In the genomic region with DNA sequence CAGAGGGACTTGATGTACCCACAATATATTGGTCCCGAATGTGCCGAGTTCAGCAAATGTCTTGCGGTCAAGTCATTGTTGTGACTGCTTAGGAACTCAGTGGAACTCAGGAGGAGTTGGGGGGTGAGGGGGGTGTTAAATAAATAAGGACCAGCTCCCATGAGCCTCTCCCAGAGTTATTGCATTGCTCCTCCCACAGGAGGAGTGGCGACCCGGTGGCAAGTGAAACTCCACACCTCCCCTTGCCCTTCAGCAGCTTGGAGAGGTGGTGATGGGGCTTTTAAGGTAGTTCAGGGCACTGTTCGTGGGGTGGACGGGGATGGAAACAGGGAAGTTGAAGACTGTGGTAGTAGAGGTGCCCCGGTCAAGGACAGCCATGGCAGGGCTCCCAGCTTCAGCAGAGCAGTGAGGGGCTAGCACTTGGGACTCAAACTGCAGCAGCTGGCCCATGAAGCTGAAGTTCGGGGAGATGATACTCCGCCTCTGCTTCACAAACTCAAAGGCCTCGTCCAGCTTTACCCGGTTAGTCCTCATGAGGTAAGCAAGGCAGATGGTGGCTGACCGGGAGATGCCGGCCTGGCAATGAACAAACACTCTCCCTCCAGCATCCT, we compare ENCODE assay signal across 8 mouse cellular contexts. TPM values are rescaled to one million over a fixed set of nuclear protein-coding genes. Genes with fewer than 3 reads are reported as not detected.
DNase-seq lines count a peak whose midpoint lies in the region; ATAC-seq and TF ChIP-seq lines count a peak whose summit lies in the region.

No protein-coding gene starts in this region.

- DNase-seq in urinary bladder, postnatal 14 days (ENCODE audit: low spot score): peak; percentile 24
- DNase-seq in urinary bladder, postnatal 36 days (ENCODE audit: low spot score in 2 of 2): no peak
- no peak for DNase-seq in forebrain, embryonic 11.5 days (ENCODE audit: low spot score)
- DNase-seq in hindbrain, postnatal 0 days (ENCODE audit: low spot score): no peak
- peak; percentile 33 for DNase-seq in liver, postnatal 0 days
- DNase-seq in splenic B cell, adult 2 months (ENCODE audit: low read depth, low spot score): peak; percentile 42
- no peak for DNase-seq in thymus, postnatal 36 days
- no peak for DNase-seq in spleen, postnatal 10 days (ENCODE audit: low spot score in 2 of 2)

- peak overlapping the region; percentile 87; the same call in 1 of the 2 replicates for H3K4me3 ChIP-seq in forebrain, embryonic 11.5 days (ENCODE audit: low read depth, low read length)
- peak overlapping the region; percentile 64 for H3K4me3 ChIP-seq in hindbrain, postnatal 0 days (ENCODE audit: low read length)
- peak overlapping the region; percentile 76 for H3K4me3 ChIP-seq in liver, postnatal 0 days (ENCODE audit: low read depth, low read length)

- no peaks in the 10 kb centered on the region for H3K36me3 ChIP-seq in forebrain, embryonic 11.5 days (ENCODE audit: control insufficient read depth, insufficient read depth, low read length)
- 0 out of 2 replicates have a peak, but pooled peaks cover 3% of the 10 kb centered on the region for H3K36me3 ChIP-seq in hindbrain, postnatal 0 days (ENCODE audit: insufficient read depth, low read length)
- peaks cover 27% of the 10 kb centered on the region for H3K36me3 ChIP-seq in liver, postnatal 0 days (replicated peaks; ENCODE audit: insufficient read depth, low read length)
- no peaks in the 10 kb centered on the region for H3K36me3 ChIP-seq in splenic B cell, adult 2 months (ENCODE audit: control insufficient read depth, insufficient read depth, low read length, poor library complexity, severe bottlenecking)

- TF ChIP-seq CTCF in hindbrain, postnatal 0 days (IDR thresholded peaks at IDR 0.05; ENCODE audit: low read depth): no peak
- TF ChIP-seq CTCF in liver, postnatal 0 days (IDR thresholded peaks at IDR 0.05; ENCODE audit: low read depth): no peak

- H3K4me1 ChIP-seq in forebrain, embryonic 11.5 days (replicated peaks; ENCODE audit: control insufficient read depth, insufficient read depth, low read length): peaks cover 31% of the 10 kb centered on the region
- peaks cover 38% of the 10 kb centered on the region for H3K4me1 ChIP-seq in hindbrain, postnatal 0 days (ENCODE audit: insufficient read depth, low read length)
- peaks cover 33% of the 10 kb centered on the region for H3K4me1 ChIP-seq in liver, postnatal 0 days (ENCODE audit: insufficient read depth)

- no peaks in the 10 kb centered on the region for H3K27me3 ChIP-seq in forebrain, embryonic 11.5 days (ENCODE audit: control insufficient read depth, insufficient read depth, low read length)
- no peaks in the 10 kb centered on the region for H3K27me3 ChIP-seq in hindbrain, postnatal 0 days (ENCODE audit: insufficient read depth, low read length)
- H3K27me3 ChIP-seq in liver, postnatal 0 days (ENCODE audit: insufficient read depth, low read length): no peaks in the 10 kb centered on the region
- no peaks in the 10 kb centered on the region for H3K27me3 ChIP-seq in splenic B cell, adult 2 months (ENCODE audit: control insufficient read depth, insufficient read depth, low read length, poor library complexity, severe bottlenecking)

- peak overlapping the region; percentile 82 for H3K4me2 ChIP-seq in forebrain, embryonic 11.5 days (ENCODE audit: low read depth, low read length, severe bottlenecking)
- H3K4me2 ChIP-seq in hindbrain, postnatal 0 days (ENCODE audit: low read depth, low read length): peak overlapping the region; percentile 86
- H3K4me2 ChIP-seq in liver, postnatal 0 days (ENCODE audit: low read depth, low read length): peak overlapping the region; percentile 85

- H3K9me3 ChIP-seq in forebrain, embryonic 11.5 days (ENCODE audit: control insufficient read depth, low read length): no peaks in the 10 kb centered on the region
- H3K9me3 ChIP-seq in hindbrain, postnatal 0 days (ENCODE audit: low read length): no peaks in the 10 kb centered on the region
- no peaks in the 10 kb centered on the region for H3K9me3 ChIP-seq in liver, postnatal 0 days (ENCODE audit: low read length)

- H3K27ac ChIP-seq in forebrain, embryonic 11.5 days (ENCODE audit: low read depth, low read length): no peak overlapping the region
- no peak overlapping the region for H3K27ac ChIP-seq in hindbrain, postnatal 0 days
- peak overlapping the region; percentile 99; the same call in 1 of the 2 replicates for H3K27ac ChIP-seq in liver, postnatal 0 days (ENCODE audit: low read depth)

- ATAC-seq in forebrain, embryonic 11.5 days (replicated peaks; ENCODE audit: low FRiP score): no peak
- no peak for ATAC-seq in hindbrain, postnatal 0 days
- ATAC-seq in liver, postnatal 0 days: no peak

- TF ChIP-seq EP300 in liver, postnatal 0 days (IDR thresholded peaks at IDR 0.05; ENCODE audit: low read depth): no peak

- WGBS in forebrain, embryonic 11.5 days: 84% methylated on average over 14 of the region's 14 CpGs
- 64% methylated on average over 14 of the region's 14 CpGs for WGBS in hindbrain, postnatal 0 days
- 74% methylated on average over 14 of the region's 14 CpGs for WGBS in liver, postnatal 0 days (ENCODE audit: insufficient replicate concordance)

- peak overlapping the region; percentile 96 for H3K9ac ChIP-seq in forebrain, embryonic 11.5 days (ENCODE audit: low read length)
- peak overlapping the region; percentile 91; the same call in 1 of the 2 replicates for H3K9ac ChIP-seq in hindbrain, postnatal 0 days (replicated peaks; ENCODE audit: low read length)
- peak overlapping the region; percentile 95 for H3K9ac ChIP-seq in liver, postnatal 0 days (replicated peaks)

RNA-seq across cellular contexts. Expression of gene Ergic1, which starts 55.2 kb away (rescaled TPM):
- 139 and 145 TPM in 2 replicates for polyA plus RNA-seq in forebrain, embryonic 11.5 days (2014; fragmentation: Nextera tagmentation; extraction: Ambion mirVana)
- total RNA-seq in hindbrain, postnatal 0 days (2014; rRNA removed): 235 and 250 TPM in 2 replicates
- 81.2 and 93.5 TPM in 2 replicates for polyA plus RNA-seq in hindbrain, postnatal 0 days (2015; fragmentation: Nextera tagmentation; extraction: Ambion mirVana)
- polyA plus RNA-seq in liver, postnatal 0 days (2015; fragmentation: Nextera tagmentation; extraction: Ambion mirVana): 34.4 and 35.0 TPM in 2 replicates

RNA-seq across cellular contexts. Expression of gene Dusp1, which starts 55.8 kb away (rescaled TPM):
- 35.7 and 37.6 TPM in 2 replicates for polyA plus RNA-seq in forebrain, embryonic 11.5 days (2014; fragmentation: Nextera tagmentation; extraction: Ambion mirVana)
- 50.5 and 51.4 TPM in 2 replicates for total RNA-seq in hindbrain, postnatal 0 days (2014; rRNA removed)
- 25.3 and 27.0 TPM in 2 replicates for polyA plus RNA-seq in hindbrain, postnatal 0 days (2015; fragmentation: Nextera tagmentation; extraction: Ambion mirVana)
- polyA plus RNA-seq in liver, postnatal 0 days (2015; fragmentation: Nextera tagmentation; extraction: Ambion mirVana): 13.4 and 14.2 TPM in 2 replicates

Comparison
In these comparisons a context has a peak if more than half of its experiments do, and no peak if none do; other contexts are left out.
1. DNase-seq: peak in urinary bladder, postnatal 14 days (single experiment), liver, postnatal 0 days (single experiment) and splenic B cell, adult 2 months (single experiment); none in urinary bladder, postnatal 36 days (0 of 2), forebrain, embryonic 11.5 days (single experiment), hindbrain, postnatal 0 days (single experiment), thymus, postnatal 36 days (0 of 2) and spleen, postnatal 10 days (0 of 2).
2. Peak in every context shown above with its lines, with median percentiles within 50 percentile points of each other: H3K4me2 ChIP-seq, H3K4me3 ChIP-seq and H3K9ac ChIP-seq.